Mouse (Mus musculus): ENCODE measurements at regions not wholly inside any gene's neighbourhood (a gene's known extent, or its start where the extent isn't known, plus 50 kb on each side); places are given as distances from the start of the nearest gene placed in this dataset.

DNA sequence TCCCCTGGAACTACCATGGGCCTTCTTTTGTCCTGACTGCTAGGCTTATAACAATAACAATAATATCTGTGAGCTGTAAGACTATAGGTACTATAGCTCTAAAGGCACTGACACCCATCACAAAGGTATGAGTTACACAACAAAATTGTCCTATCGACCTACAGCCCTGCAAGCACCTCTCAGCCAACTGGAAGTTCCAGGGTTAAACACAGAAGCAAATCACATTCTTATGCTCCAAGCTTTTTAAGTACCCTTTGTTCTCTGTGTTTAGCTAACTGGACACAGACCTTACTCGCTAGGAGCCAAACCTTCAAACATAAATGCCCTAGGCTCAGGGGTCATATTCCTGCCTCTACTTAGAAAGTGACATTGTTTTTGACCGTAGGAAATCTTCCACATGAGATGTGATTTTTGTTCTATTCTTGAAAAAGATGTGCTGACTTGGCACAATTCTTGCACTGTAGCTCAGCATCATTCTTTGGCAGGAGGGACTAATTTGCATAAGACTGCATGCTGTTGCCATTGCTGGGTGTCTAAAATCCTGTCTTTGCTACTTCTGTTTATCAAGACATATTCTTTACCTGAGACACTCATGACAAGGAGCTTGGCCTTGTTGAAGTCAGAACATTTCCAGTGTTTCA lies 66.8 kb upstream of the Tbl1x start:
- no peak for TF ChIP-seq CTCF (IDR thresholded peaks at IDR 0.05; ENCODE audit: control insufficient read depth, insufficient read depth, low read length)
- no peak for TF ChIP-seq POLR2A (IDR thresholded peaks at IDR 0.05; ENCODE audit: borderline replicate concordance, control insufficient read depth, low read depth, low read length)
